Mouse (Mus musculus): ENCODE data around the gene Parm1.

- TF ChIP-seq POLR2A (IDR thresholded peaks at IDR 0.05; ENCODE audit: control insufficient read depth, low read depth, low read length) (no peak), CTCF (IDR thresholded peaks at IDR 0.05; ENCODE audit: control insufficient read depth, insufficient read depth, insufficient replicate concordance, low read depth, low read length) (no peak)
These were observed 61.5 kb downstream of the Parm1 start for GRCm38 (mm10) chr5:91578924-91579323.
